Mouse (Mus musculus) hindbrain, postnatal 0 days (tissue): Measurements from ENCODE around the gene Dync2li1. TPM values are rescaled to one million over a fixed set of nuclear protein-coding genes. Genes with fewer than 3 reads are reported as not detected.

Source experiments
- ATAC-seq: fragments of 200-750 bp; cut with Nextera tagmentation; 2 replicates; pipeline ENCODE4 v1.8.0; 2017; ENCODE audit warnings: mild to moderate bottlenecking, moderate TSS enrichment, moderate library complexity
- DNase-seq: peaks from one replicate; pipeline ENCODE4 v3.0.0-alpha.2; 2015; ENCODE audit warnings: low spot score
- H3K27ac ChIP-seq: fragments of 300-500 bp; sonication (generic); 2 replicates; pipeline ENCODE4 v1.5.1; 2014; ENCODE audit warnings: mild to moderate bottlenecking
- H3K27me3 ChIP-seq: fragments of 300-500 bp; sonication (generic); 2 replicates; pipeline ENCODE4 v1.6.1; 2014; ENCODE audit warnings: low read length, mixed read lengths; ENCODE audit not compliant: insufficient read depth
- H3K36me3 ChIP-seq: fragments of 300-500 bp; sonication (generic); 2 replicates; pipeline ENCODE4 v1.6.1; 2014; ENCODE audit warnings: low read length, mixed read lengths; ENCODE audit not compliant: insufficient read depth
- H3K4me1 ChIP-seq: fragments of 300-500 bp; sonication (generic); 2 replicates; pipeline ENCODE4 v1.6.1; 2014; ENCODE audit warnings: antibody characterized with exemption, low read length, mixed read lengths; ENCODE audit not compliant: insufficient read depth
- H3K4me2 ChIP-seq: fragments of 300-500 bp; sonication (generic); 2 replicates; pipeline ENCODE4 v1.6.1; 2014; ENCODE audit warnings: low read depth, mild to moderate bottlenecking, low read length, moderate library complexity, mixed read lengths
- H3K4me3 ChIP-seq: fragments of 300-500 bp; sonication (generic); 2 replicates; pipeline ENCODE4 v1.5.1; 2014; ENCODE audit warnings: low read length
- H3K9ac ChIP-seq: fragments of 300-500 bp; sonication (generic); replicated peaks from 2 replicates; pipeline ENCODE4 v1.6.1; 2014; ENCODE audit warnings: mild to moderate bottlenecking, low read length, moderate library complexity, mixed read lengths
- H3K9me3 ChIP-seq: fragments of 300-500 bp; sonication (generic); 2 replicates; pipeline ENCODE4 v1.6.1; 2016; ENCODE audit warnings: low read length, mixed read lengths
- CTCF ChIP-seq: IDR thresholded peaks from 2 replicates; pipeline ENCODE4 v1.5.1; 2016; ENCODE audit warnings: antibody characterized with exemption, control low read depth, low read depth
- WGBS: fragments of 180-500 bp; shearing (Covaris S2); extraction: QIAGEN DNeasy Blood & Tissue Kit; methylation state at CpG from one replicate; pipeline ENCODE4 v1.1.7; 2014; 5-methylcytosine and 5-hydroxymethylcytosine counted together
- polyA plus RNA-seq: library from polyadenylated mRNA; unstranded; fragments of >200 nt; fragmentation: Nextera tagmentation; extraction: Ambion mirVana; gene quantifications from 2 replicates; pipeline ENCODE4 v1.2.1, GENCODE M21; 2015
- total RNA-seq: library from RNA; depleted of rRNA; stranded (reverse); fragments of >200 nt; gene quantifications from 2 replicates; pipeline ENCODE4 v1.2.3, GENCODE M21; 2014

Dync2li1 gene
- total and polyA plus RNA-seq, 2 experiments from 2014 or later: 9.9 to 33.2 TPM

GRCm38 (mm10) chr17:84677595-84677994, 51.3 kb downstream of the Dync2li1 start:
- ATAC-seq (no peak), DNase-seq (no peak)
- WGBS: 90% methylated on average over 11 of the region's 11 CpGs
- Histone ChIP-seq H3K4me1 (no peaks in the 10 kb centered on the region), H3K4me3 (no peak overlapping the region), H3K4me2 (no peak overlapping the region), H3K27me3 (peaks cover 9% of the 10 kb centered on the region), H3K36me3 (no peaks in the 10 kb centered on the region), H3K27ac (no peak overlapping the region), H3K9me3 (no peaks in the 10 kb centered on the region), H3K9ac (no peak overlapping the region)
- TF ChIP-seq CTCF: no peak

- Histone ChIP-seq H3K27ac (no peak overlapping the region), H3K9me3 (no peaks in the 10 kb centered on the region), H3K4me1 (no peaks in the 10 kb centered on the region), H3K9ac (no peak overlapping the region), H3K36me3 (no peaks in the 10 kb centered on the region), H3K4me3 (no peak overlapping the region), H3K4me2 (no peak overlapping the region), H3K27me3 (no peaks in the 10 kb centered on the region)
- no peak for ATAC-seq
- 69% methylated on average over 3 of the region's 3 CpGs for WGBS
- DNase-seq: no peak
- TF ChIP-seq CTCF: no peak
These were observed 55.4 kb downstream of the Dync2li1 start for GRCm38 (mm10) chr17:84681670-84682069.

DNA sequence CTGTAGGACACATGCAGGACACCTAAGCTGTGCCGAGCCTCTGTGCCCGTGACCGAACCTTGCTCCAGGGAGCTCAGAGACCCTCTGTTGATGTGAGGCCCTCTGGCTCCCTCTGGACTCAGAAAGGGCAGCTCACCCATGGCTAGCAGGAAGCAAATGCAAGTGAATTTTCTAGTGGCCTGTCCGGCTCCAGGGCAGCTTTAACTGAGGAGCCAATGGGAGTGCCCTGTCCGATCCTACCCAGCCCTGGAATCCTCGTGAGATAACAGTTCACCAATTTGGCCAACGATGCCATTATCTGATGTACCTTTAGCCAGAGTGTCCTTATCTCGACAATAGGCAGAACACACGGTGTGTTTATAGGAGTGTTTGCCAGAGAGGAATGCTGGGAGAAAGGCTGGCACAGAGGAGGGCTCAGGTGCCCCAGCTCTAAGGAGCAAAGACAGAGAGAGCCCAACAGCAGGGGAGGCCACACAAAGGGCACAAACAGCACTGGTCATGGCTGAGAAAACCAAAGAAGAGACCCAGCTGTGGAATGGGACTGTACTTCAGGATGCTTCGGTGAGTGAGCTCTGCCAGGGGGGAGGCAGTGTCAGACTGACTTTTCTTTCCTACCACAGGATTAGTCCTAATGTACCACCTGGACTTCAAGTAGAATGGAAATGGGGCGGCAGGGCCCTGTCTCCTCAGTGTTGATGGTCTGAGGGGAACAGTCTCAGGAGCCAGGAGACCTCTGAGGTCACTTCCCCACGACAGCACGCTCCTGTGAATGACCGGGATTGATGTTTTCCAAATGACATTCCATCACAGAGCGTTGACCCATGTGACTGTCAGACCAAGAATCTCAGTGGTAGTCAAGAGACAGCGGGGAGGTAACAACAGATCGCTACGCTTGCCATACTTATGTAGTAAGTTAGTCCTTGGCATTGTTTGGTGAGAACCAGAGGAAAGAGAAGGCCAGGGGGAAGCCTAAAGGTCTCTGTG, 56.7 kb downstream of the Dync2li1 start, which contains the start of gene Abcg5:
Abcg5 (minus strand) TSS at position 278 of the 984 bp plus-strand sequence.
- Histone ChIP-seq H3K9me3 (no peaks in the 10 kb centered on the region), H3K9ac (no peak within 1 kb of the TSS), H3K36me3 (no peaks in the 10 kb centered on the region), H3K27me3 (no peaks in the 10 kb centered on the region), H3K27ac (no peak within 1 kb of the TSS), H3K4me1 (no peaks in the 10 kb centered on the region), H3K4me2 (no peak within 1 kb of the TSS), H3K4me3 (no peak within 1 kb of the TSS)
- 74% methylated on average over 18 of the region's 18 CpGs for WGBS
- TF ChIP-seq CTCF: no peak
- ATAC-seq (no peak), DNase-seq (no peak)

DNA sequence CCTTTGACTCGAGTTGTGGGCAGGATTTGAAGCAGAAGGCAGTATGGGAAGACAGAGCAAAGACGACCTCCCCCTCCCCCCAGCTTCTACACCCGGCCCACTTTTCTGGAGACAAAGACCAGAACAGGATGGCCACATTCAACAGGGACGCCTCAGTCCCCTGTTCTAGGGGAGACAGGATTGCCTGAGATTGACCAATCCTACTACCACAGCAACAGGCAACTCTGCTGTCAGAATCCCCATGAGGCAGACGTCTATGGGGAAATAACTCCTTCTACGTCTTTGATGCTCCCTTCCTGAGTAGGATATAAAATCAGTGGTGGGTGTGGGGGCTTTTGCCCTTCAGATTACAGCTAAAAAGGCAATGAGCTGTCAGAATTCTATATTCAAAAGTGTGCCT, 58.0 kb downstream of the Dync2li1 start:
- H3K4me1 ChIP-seq: no peaks in the 10 kb centered on the region
- no peak overlapping the region for H3K4me2 ChIP-seq
- no peak overlapping the region for H3K9ac ChIP-seq
- ATAC-seq (no peak), DNase-seq (no peak)
- 38% methylated on average over 6 of the region's 6 CpGs for WGBS
- H3K27ac ChIP-seq: no peak overlapping the region
- H3K9me3 ChIP-seq: no peaks in the 10 kb centered on the region
- H3K27me3 ChIP-seq: no peaks in the 10 kb centered on the region
- no peak overlapping the region for H3K4me3 ChIP-seq
- TF ChIP-seq CTCF: no peak
- H3K36me3 ChIP-seq: no peaks in the 10 kb centered on the region

- TF ChIP-seq CTCF: no peak
- Histone ChIP-seq H3K27ac (no peak overlapping the region), H3K9me3 (no peaks in the 10 kb centered on the region), H3K4me2 (no peak overlapping the region), H3K9ac (no peak overlapping the region), H3K4me1 (no peaks in the 10 kb centered on the region), H3K36me3 (no peaks in the 10 kb centered on the region), H3K4me3 (no peak overlapping the region), H3K27me3 (no peaks in the 10 kb centered on the region)
- 78% methylated on average over 4 of the region's 4 CpGs for WGBS
- DNase-seq (no peak), ATAC-seq (no peak)
These were observed 59.0 kb downstream of the Dync2li1 start for GRCm38 (mm10) chr17:84685286-84685685.

GRCm38 (mm10) chr17:84687994-84688393, 61.7 kb downstream of the Dync2li1 start:
- 72% methylated on average over 5 of the region's 5 CpGs for WGBS
- Histone ChIP-seq H3K27ac (no peak overlapping the region), H3K9me3 (no peaks in the 10 kb centered on the region), H3K4me2 (no peak overlapping the region), H3K9ac (no peak overlapping the region), H3K4me3 (no peak overlapping the region), H3K36me3 (no peaks in the 10 kb centered on the region), H3K4me1 (no peaks in the 10 kb centered on the region), H3K27me3 (no peaks in the 10 kb centered on the region)
- DNase-seq (no peak), ATAC-seq (no peak)
- no peak for TF ChIP-seq CTCF

DNA sequence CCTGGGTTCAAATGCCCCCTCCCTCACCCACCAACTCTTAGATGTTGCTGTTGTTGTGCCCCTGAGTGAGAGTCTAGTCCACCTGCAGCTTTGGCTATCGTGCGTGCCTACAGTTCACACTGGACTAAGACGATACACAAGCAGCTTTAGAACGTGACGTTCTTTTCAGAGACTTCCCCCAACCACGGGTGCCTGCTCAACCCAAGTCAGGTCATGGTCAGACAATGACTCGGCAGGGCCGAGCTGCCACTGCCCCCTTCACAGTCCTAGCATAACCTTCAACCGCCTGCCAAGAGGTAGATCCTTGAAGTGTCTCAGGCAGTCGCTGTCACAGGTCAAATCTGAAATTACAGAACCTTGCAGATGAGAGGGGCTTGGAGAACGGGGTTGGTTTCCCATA, 62.5 kb downstream of the Dync2li1 start:
- TF ChIP-seq CTCF: no peak
- WGBS: 87% methylated on average over 11 of the region's 11 CpGs
- DNase-seq: no peak

More for the DNA sequence above, 62.5 kb downstream of the Dync2li1 start:
- no peak overlapping the region for H3K4me2 ChIP-seq
- no peaks in the 10 kb centered on the region for H3K4me1 ChIP-seq
- no peaks in the 10 kb centered on the region for H3K27me3 ChIP-seq
- H3K4me3 ChIP-seq: no peak overlapping the region
- H3K9me3 ChIP-seq: no peaks in the 10 kb centered on the region
- ATAC-seq: no peak
- no peak overlapping the region for H3K9ac ChIP-seq
- no peaks in the 10 kb centered on the region for H3K36me3 ChIP-seq
- no peak overlapping the region for H3K27ac ChIP-seq
